Mouse (Mus musculus) CD4-positive naive resting alpha-beta T cell, adult 76 days (primary cell): ENCODE data around the gene Cldn34b2. TPM values are rescaled to one million over a fixed set of nuclear protein-coding genes. Genes with fewer than 3 reads are reported as not detected.

Source experiments
- total RNA-seq: library from RNA; stranded (reverse); gene quantifications from one replicate; pipeline ENCODE4 v1.2.4, GENCODE M21; 2023

Gene Cldn34b2
- total RNA-seq, result not detected

GRCm38 (mm10) chrX:155128312-155128711 is at the start of gene Cldn34b2:
Gene Cldn34b2 (minus strand): TSS chrX:155128412.

GRCm38 (mm10) chrX:155093566-155093965 is 34.6 kb downstream of the Cldn34b2 start, which contains the start of gene Magea2:
Gene Magea2 (minus strand): TSS chrX:155093666.

DNA sequence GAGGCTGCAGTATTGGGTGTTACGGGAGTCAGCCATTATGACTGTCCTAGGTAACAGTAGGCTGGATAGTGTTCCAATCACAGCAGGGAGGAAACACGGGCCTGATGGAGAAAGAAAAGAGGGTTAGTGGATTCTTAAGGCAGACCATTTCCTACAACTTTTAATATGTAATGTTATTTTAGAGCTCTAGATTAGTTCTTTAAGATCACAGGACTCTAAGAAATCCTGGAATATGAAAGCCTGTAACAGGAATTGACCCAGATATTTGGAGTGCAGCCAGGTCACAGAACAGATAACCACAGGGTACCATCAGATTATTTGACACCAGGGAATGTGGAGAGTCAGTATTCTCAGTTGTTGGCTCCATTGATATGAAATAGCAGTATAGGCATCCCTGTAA is 38.5 kb downstream of the Cldn34b2 start, which contains the start of gene Magea1:
Gene Magea1 (minus strand): TSS at position 101 of the 400 bp plus-strand sequence.

Other genes with a start within 250 kb of the Cldn34b2 start
- gene Cldn34b1, start 238.1 kb downstream of the Cldn34b2 start, total RNA-seq, result not detected
- gene Magea6, start 192.4 kb downstream of the Cldn34b2 start, total RNA-seq, result not detected
- not detected for gene Magea3, start 178.9 kb downstream of the Cldn34b2 start, total RNA-seq
- gene Magea8, start 132.6 kb downstream of the Cldn34b2 start, total RNA-seq, result not detected
- gene Magea5, start 65.3 kb downstream of the Cldn34b2 start, total RNA-seq, result not detected
- gene Magea1, start 38.6 kb downstream of the Cldn34b2 start, total RNA-seq, result not detected
- not detected for gene Magea2, start 34.7 kb downstream of the Cldn34b2 start, total RNA-seq
- 203 TPM for gene Sat1, start 88.0 kb upstream of the Cldn34b2 start, total RNA-seq
- gene Acot9, start 134.0 kb upstream of the Cldn34b2 start, total RNA-seq, result 29.0 TPM
- 15.2 TPM for gene Prdx4, start 212.3 kb upstream of the Cldn34b2 start, total RNA-seq